Mouse (Mus musculus): ENCODE results near the gene Lins1.
A peak's percentile ranks its signal among the peaks of the same experiment; 100 is the strongest.

Lins1 gene

DNA sequence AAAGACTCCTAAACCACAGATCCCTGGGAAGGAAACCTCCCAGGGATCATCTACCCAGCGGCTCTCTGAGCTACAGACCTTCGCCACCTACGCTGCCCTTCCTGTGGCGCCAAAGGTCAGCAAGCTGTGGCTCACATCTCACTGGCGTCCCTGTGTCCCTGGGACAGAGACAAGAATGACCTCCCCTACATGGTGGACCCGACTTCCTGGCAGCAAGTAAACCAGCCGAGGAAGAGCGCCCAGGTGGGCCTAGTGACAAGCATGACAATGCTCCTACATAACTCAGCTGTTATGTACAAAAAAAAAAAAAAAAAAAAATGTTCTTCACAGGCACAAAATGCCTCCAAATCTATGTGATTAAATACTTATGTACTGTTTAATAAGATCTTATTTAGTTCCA is 28.7 kb upstream of the Lins1 start:
- peaks cover 37% of the 10 kb centered on the region for H3K36me3 ChIP-seq (ENCODE audit: insufficient read depth, low read length)
- TF ChIP-seq NANOG (IDR thresholded peaks at IDR 0.05; ENCODE audit: borderline replicate concordance, low read length) (no peak), POU5F1 (IDR thresholded peaks at IDR 0.05; ENCODE audit: borderline replicate concordance, low read length) (no peak), CTCF (conservative IDR thresholded peaks at IDR 0.05; ENCODE audit: low read length) (no peak)
- H3K9me3 ChIP-seq (ENCODE audit: low read length): no peaks in the 10 kb centered on the region
- H3K27me3 ChIP-seq (ENCODE audit: insufficient read depth, low read length): no peaks in the 10 kb centered on the region
- H3K4me1 ChIP-seq (replicated peaks; ENCODE audit: low read depth, low read length): peaks cover 28% of the 10 kb centered on the region
- H3K4me3 ChIP-seq (replicated peaks; ENCODE audit: low read length): no peak overlapping the region

DNA sequence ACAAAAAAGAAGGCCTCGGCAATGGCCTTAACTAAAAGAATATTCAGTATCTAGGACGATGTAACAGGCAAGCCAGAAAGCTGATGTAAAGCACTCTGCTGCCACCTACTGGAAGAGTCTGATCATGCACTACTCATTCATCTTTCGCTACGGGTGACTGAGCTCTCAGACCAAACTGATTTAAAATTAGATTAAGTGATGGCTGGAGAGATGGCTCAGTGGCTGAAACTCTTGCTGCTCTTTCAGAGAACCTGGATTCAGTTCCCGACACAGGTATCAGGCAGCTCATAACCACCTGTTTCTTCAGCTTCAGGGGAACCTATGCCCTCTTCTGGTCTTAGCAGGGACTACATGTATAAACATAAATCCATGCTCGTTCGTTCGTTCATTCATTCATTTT is 28.1 kb upstream of the Lins1 start:
- TF ChIP-seq CTCF (conservative IDR thresholded peaks at IDR 0.05; ENCODE audit: low read length): peak; percentile 61
- TF ChIP-seq NANOG (IDR thresholded peaks at IDR 0.05; ENCODE audit: borderline replicate concordance, low read length): no peak
- no peak for TF ChIP-seq POU5F1 (IDR thresholded peaks at IDR 0.05; ENCODE audit: borderline replicate concordance, low read length)
- Histone ChIP-seq H3K36me3 (ENCODE audit: insufficient read depth, low read length) (peaks cover 31% of the 10 kb centered on the region), H3K4me3 (replicated peaks; ENCODE audit: low read length) (no peak overlapping the region), H3K9me3 (ENCODE audit: low read length) (no peaks in the 10 kb centered on the region), H3K4me1 (replicated peaks; ENCODE audit: low read depth, low read length) (peaks cover 28% of the 10 kb centered on the region), H3K27me3 (ENCODE audit: insufficient read depth, low read length) (no peaks in the 10 kb centered on the region)

DNA sequence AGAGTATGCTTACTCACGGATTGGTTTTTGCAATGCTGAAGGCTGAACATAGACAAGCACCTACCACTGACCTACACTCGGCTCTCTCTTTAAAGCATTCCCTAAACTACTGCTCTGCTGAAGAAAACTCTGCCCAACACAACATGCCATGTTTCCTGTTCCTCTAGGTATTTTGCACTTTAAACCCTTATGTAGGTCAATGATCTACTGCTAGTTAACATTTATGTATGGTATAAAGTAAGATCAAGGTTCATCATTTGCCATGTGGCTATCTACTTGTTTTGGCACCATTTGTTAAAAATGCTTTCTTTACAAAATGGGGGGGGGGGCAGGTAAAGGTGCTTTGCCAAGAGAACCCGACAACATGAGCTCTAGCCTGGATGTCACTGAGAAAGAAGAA is 26.1 kb upstream of the Lins1 start:
- TF ChIP-seq CTCF (conservative IDR thresholded peaks at IDR 0.05; ENCODE audit: low read length): no peak
- no peak for TF ChIP-seq NANOG (IDR thresholded peaks at IDR 0.05; ENCODE audit: borderline replicate concordance, low read length)
- no peak for TF ChIP-seq POU5F1 (IDR thresholded peaks at IDR 0.05; ENCODE audit: borderline replicate concordance, low read length)
- Histone ChIP-seq H3K27me3 (ENCODE audit: insufficient read depth, low read length) (no peaks in the 10 kb centered on the region), H3K4me3 (replicated peaks; ENCODE audit: low read length) (no peak overlapping the region), H3K36me3 (ENCODE audit: insufficient read depth, low read length) (peaks cover 16% of the 10 kb centered on the region), H3K4me1 (replicated peaks; ENCODE audit: low read depth, low read length) (peaks cover 21% of the 10 kb centered on the region), H3K9me3 (ENCODE audit: low read length) (no peaks in the 10 kb centered on the region)

DNA sequence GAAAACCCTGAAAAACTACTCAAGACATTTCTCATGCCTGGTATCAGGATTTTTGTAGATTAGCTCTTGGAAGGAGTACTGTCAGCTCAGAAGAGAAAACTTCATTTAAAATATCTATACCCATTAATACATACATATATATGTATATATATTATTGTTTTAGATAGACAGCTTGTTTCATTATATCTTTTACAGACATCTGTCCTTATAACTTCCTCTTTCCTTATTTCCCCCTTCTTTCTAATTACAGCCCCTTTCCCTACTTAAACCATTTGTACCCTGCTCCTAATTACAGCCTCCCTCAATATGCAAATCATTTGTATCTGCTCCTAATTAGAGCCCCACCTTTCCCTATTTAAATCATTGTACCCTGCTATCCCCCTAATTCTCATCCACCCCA is 22.6 kb upstream of the Lins1 start:
- Histone ChIP-seq H3K9me3 (ENCODE audit: low read length) (no peaks in the 10 kb centered on the region), H3K4me3 (replicated peaks; ENCODE audit: low read length) (no peak overlapping the region), H3K4me1 (replicated peaks; ENCODE audit: low read depth, low read length) (peaks cover 2% of the 10 kb centered on the region; the same call in 1 of the 2 replicates), H3K27me3 (ENCODE audit: insufficient read depth, low read length) (no peaks in the 10 kb centered on the region), H3K36me3 (ENCODE audit: insufficient read depth, low read length) (peaks cover 6% of the 10 kb centered on the region)
- TF ChIP-seq CTCF (conservative IDR thresholded peaks at IDR 0.05; ENCODE audit: low read length): no peak
- TF ChIP-seq NANOG (IDR thresholded peaks at IDR 0.05; ENCODE audit: borderline replicate concordance, low read length): no peak
- TF ChIP-seq POU5F1 (IDR thresholded peaks at IDR 0.05; ENCODE audit: borderline replicate concordance, low read length): no peak

DNA sequence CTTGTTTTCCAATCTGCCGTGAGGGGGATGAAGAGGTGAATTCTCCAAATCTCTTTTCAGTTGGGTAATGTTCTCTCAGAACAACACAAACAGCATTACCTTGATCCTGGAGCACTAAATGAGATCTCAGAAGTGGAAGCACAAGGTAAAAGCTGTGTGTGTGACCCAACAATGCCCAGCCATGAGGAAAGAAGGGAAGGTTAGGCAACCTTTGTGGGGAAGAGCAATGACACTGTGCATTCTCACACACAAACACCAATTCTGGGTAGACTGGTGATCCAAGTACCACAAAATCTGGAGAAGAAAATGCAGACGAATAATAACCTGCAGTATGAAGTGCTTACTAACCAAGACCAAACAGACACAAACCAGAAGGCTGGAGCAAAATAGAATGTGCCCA is 13.9 kb upstream of the Lins1 start:
- H3K27me3 ChIP-seq (ENCODE audit: insufficient read depth, low read length): no peaks in the 10 kb centered on the region
- peaks cover 71% of the 10 kb centered on the region for H3K36me3 ChIP-seq (ENCODE audit: insufficient read depth, low read length)
- no peaks in the 10 kb centered on the region for H3K4me1 ChIP-seq (replicated peaks; ENCODE audit: low read depth, low read length)
- no peaks in the 10 kb centered on the region for H3K9me3 ChIP-seq (ENCODE audit: low read length)
- TF ChIP-seq POU5F1 (IDR thresholded peaks at IDR 0.05; ENCODE audit: borderline replicate concordance, low read length) (no peak), CTCF (conservative IDR thresholded peaks at IDR 0.05; ENCODE audit: low read length) (no peak), NANOG (IDR thresholded peaks at IDR 0.05; ENCODE audit: borderline replicate concordance, low read length) (no peak)
- no peak overlapping the region for H3K4me3 ChIP-seq (replicated peaks; ENCODE audit: low read length)

DNA sequence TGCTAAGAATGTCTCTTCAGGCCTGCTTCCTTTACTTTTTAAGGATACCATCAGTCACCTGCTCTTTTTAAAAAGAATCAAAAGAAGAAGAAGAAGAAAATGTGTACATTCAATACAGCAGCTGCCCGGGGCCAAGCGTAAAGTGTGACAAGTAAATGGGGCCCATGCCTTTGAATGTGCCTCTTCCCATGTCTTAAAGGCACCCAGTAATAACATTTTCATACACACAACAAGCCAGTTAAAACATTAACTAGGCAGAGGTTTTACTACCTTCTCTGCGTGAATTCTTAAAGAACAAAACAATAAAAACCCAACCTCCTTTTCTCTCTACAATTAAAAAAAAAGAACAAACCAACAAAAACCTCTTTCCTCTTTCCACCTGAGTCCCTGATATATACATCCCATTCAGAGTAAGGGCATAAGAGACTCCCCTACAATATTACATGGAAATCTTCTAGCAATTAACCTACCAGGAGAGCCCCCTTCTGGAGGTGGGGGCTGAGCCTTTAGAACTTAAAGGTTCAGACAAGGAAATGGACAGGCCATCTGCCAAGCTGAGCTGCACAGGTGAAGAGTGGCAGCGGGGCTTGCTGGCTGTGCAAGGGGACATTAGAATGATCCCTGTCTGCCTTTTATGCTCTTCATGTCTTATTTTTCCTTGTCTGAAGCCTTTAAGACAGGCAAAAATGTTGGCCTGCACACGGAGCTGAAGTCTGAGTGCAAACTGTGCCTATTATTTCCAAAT is 7.4 kb upstream of the Lins1 start:
- peaks cover 41% of the 10 kb centered on the region for H3K36me3 ChIP-seq (ENCODE audit: insufficient read depth, low read length)
- H3K4me3 ChIP-seq (replicated peaks; ENCODE audit: low read length): no peak overlapping the region
- no peaks in the 10 kb centered on the region for H3K27me3 ChIP-seq (ENCODE audit: insufficient read depth, low read length)
- no peaks in the 10 kb centered on the region for H3K4me1 ChIP-seq (replicated peaks; ENCODE audit: low read depth, low read length)
- TF ChIP-seq CTCF (conservative IDR thresholded peaks at IDR 0.05; ENCODE audit: low read length): no peak
- no peak for TF ChIP-seq POU5F1 (IDR thresholded peaks at IDR 0.05; ENCODE audit: borderline replicate concordance, low read length)
- TF ChIP-seq NANOG (IDR thresholded peaks at IDR 0.05; ENCODE audit: borderline replicate concordance, low read length): no peak
- no peaks in the 10 kb centered on the region for H3K9me3 ChIP-seq (ENCODE audit: low read length)

DNA sequence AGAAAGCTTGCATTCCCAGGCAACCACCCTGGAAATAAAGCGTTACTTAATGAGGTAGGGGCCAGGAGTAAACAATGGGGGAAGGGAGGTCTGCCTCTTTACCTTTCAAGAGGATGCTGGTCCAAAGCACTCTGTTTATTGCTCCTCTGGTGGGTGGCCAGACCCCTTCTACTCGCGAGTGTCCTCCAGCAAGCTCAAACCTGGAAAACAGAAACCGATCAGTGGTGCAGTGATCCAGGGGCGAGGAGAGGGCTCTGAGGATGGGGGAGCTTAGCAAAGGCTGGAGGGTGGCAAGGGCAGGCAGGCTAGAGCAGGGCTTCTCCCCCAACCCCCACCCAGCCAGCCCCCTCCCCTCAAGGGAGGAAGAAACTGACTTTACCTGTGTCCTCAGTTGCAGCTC is 968 bp upstream of the Lins1 start:
- TF ChIP-seq POU5F1 (IDR thresholded peaks at IDR 0.05; ENCODE audit: borderline replicate concordance, low read length): no peak
- TF ChIP-seq CTCF (conservative IDR thresholded peaks at IDR 0.05; ENCODE audit: low read length): no peak
- TF ChIP-seq NANOG (IDR thresholded peaks at IDR 0.05; ENCODE audit: borderline replicate concordance, low read length): no peak
- peaks cover 14% of the 10 kb centered on the region for H3K4me1 ChIP-seq (replicated peaks; ENCODE audit: low read depth, low read length)
- peak overlapping the region; percentile 89 for H3K4me3 ChIP-seq (replicated peaks; ENCODE audit: low read length)
- no peaks in the 10 kb centered on the region for H3K9me3 ChIP-seq (ENCODE audit: low read length)
- H3K36me3 ChIP-seq (ENCODE audit: insufficient read depth, low read length): no peaks in the 10 kb centered on the region
- H3K27me3 ChIP-seq (ENCODE audit: insufficient read depth, low read length): no peaks in the 10 kb centered on the region

DNA sequence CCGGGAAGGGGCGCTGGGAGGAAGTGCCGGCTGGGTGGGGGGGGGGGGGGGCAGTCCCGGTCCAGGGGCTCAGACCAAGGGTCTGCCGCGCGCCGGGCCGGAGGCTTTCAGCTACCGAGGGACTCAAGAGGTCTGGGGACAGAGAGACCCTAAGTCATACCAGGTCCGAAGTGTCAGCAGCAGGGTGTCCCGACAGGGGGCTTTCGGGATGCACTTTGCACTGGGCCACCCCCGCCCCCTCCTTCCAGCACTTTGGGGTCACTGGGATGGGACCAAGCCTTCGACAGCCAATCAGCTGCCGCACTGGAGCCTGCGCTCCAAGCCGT is 432 bp upstream of the Lins1 start, which contains the start of gene Asb7:
Gene Asb7 (minus strand): TSS at position 303 of the 326 bp plus-strand sequence.
- Histone ChIP-seq H3K4me1 (replicated peaks; ENCODE audit: low read depth, low read length) (peaks cover 14% of the 10 kb centered on the region), H3K9me3 (ENCODE audit: low read length) (no peaks in the 10 kb centered on the region), H3K4me3 (replicated peaks; ENCODE audit: low read length) (peak within 1 kb of the TSS; percentile 90), H3K27me3 (ENCODE audit: insufficient read depth, low read length) (no peaks in the 10 kb centered on the region), H3K36me3 (ENCODE audit: insufficient read depth, low read length) (no peaks in the 10 kb centered on the region)
- TF ChIP-seq NANOG (IDR thresholded peaks at IDR 0.05; ENCODE audit: borderline replicate concordance, low read length): no peak
- TF ChIP-seq POU5F1 (IDR thresholded peaks at IDR 0.05; ENCODE audit: borderline replicate concordance, low read length): no peak
- TF ChIP-seq CTCF (conservative IDR thresholded peaks at IDR 0.05; ENCODE audit: low read length): no peak

DNA sequence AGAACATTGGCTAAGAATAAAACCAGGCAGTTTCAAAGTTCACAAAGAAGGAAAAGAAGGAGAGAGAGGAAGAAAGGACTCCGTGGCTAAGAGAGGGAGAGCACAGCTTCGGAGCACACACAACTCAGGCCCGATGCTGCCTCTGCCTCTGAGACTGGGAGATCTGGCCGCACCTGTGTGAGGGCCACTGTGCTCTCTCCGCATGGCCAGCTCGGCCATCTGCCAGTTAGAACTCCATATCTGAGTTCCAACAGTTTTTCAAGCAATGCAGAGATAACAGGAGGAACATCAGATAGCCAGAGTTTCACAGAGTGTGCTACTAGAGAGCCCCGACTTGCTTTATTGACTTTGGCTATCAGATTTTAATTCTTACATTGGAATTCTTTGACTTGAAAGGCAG is 4.8 kb downstream of the Lins1 start:
- Histone ChIP-seq H3K4me3 (replicated peaks; ENCODE audit: low read length) (no peak overlapping the region), H3K36me3 (ENCODE audit: insufficient read depth, low read length) (peaks cover 4% of the 10 kb centered on the region; the same call in 1 of the 2 replicates)
- TF ChIP-seq POU5F1 (IDR thresholded peaks at IDR 0.05; ENCODE audit: borderline replicate concordance, low read length): no peak
- TF ChIP-seq NANOG (IDR thresholded peaks at IDR 0.05; ENCODE audit: borderline replicate concordance, low read length): no peak
- no peak for TF ChIP-seq CTCF (conservative IDR thresholded peaks at IDR 0.05; ENCODE audit: low read length)

More for the DNA sequence above, 4.8 kb downstream of the Lins1 start:
- H3K4me1 ChIP-seq (replicated peaks; ENCODE audit: low read depth, low read length): peaks cover 5% of the 10 kb centered on the region
- H3K9me3 ChIP-seq (ENCODE audit: low read length): no peaks in the 10 kb centered on the region
- H3K27me3 ChIP-seq (ENCODE audit: insufficient read depth, low read length): no peaks in the 10 kb centered on the region

All from E14TG2a.4 (cell line).